ENCODE assay signal across 11 mouse cellular contexts in the genomic region with DNA sequence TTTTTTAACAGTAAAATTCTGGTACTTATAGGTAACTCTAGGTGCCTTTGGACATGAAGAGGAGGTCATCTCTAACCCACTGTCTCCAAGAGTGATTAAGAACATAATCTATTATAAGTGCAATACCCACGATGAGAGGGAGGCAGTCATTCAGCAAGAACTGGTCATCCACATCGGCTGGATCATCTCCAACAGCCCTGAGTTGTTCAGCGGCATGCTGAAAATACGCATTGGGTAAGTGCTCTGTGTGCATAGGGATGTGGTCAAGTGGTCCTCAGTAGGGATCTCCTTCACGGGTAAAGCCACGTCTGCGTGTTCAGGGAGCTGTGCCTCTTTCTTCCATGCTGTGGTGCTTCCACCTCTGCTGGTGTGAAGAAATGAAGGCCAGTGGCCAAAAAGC.
"Had no signal": no experiment of that assay in that cellular context is flagged by ENCODE, and none has a peak within 500 bp of the region (broad histone marks: within the 10 kb centered on the region; RNA-seq: fewer than 3 reads in every experiment).

No protein-coding gene starts in this region.

- H3K27me3 ChIP-seq: limb, embryonic 12.5 days had no signal

- H3K9me3 ChIP-seq: limb, embryonic 12.5 days; midbrain, embryonic 10.5 days had no signal

- ATAC-seq: midbrain, embryonic 16.5 days had no signal

- H3K4me1 ChIP-seq: limb, embryonic 12.5 days; midbrain, embryonic 10.5 days had no signal

- H3K9ac ChIP-seq: limb, embryonic 12.5 days; liver, embryonic 14.5 days had no signal

- H3K4me3 ChIP-seq: limb, embryonic 12.5 days; midbrain, embryonic 10.5 days had no signal

- DNase-seq: kidney, postnatal 36 days; layer of hippocampus, adult 9-11 months; lung, adult 18-20 months; lung, postnatal 4 days; right cerebral cortex, postnatal 14 days; thymus, postnatal 36 days had no signal

- H3K27ac ChIP-seq: kidney, postnatal 0 days; limb, embryonic 12.5 days; liver, embryonic 14.5 days; midbrain, embryonic 10.5 days had no signal

- H3K4me2 ChIP-seq: limb, embryonic 12.5 days had no signal
